In the genomic region with DNA sequence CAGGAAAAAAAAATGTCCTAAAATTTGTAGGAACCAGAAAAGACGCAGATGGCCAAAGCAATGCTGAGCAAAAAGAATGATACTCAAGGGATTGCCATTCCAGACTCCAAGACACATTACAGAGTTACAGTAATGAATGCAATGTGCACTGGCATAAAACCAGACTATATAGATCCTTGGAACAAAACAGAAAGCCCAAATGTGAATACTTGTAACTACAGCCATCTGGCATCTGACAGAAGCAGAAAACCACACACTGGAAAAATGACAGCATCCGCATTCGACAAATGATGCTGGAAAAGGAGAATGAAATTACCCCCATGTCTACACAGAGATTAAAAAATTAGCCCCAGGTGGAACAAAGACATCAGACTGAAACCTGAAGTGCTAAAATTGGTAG, we compare ENCODE assay signal across 19 mouse cellular contexts. TPM values are rescaled to one million over a fixed set of nuclear protein-coding genes. Genes with fewer than 3 reads are reported as not detected.
A peak's percentile ranks its signal among the peaks of the same experiment; 100 is the strongest.
DNase-seq lines count a peak whose midpoint lies in the region; ATAC-seq and TF ChIP-seq lines count a peak whose summit lies in the region.
"Had no signal": no experiment of that assay in that cellular context is flagged by ENCODE, and none has a peak within 500 bp of the region (broad histone marks: within the 10 kb centered on the region; RNA-seq: fewer than 3 reads in every experiment).

No protein-coding gene starts in this region.

- 40% methylated on average over 3 of the region's 3 CpGs for WGBS in limb, embryonic 14.5 days

- H3K9me3 ChIP-seq in limb, embryonic 14.5 days (ENCODE audit: control insufficient read depth, low read length) = no peaks in the 10 kb centered on the region
- H3K9me3 ChIP-seq: embryonic facial prominence, embryonic 12.5 days; heart, embryonic 15.5 days; lung, embryonic 15.5 days had no signal

- H3K9ac ChIP-seq in limb, embryonic 14.5 days (ENCODE audit: low read depth, low read length, severe bottlenecking) = no peak overlapping the region
- H3K9ac ChIP-seq: embryonic facial prominence, embryonic 12.5 days; heart, embryonic 15.5 days; lung, embryonic 15.5 days had no signal

- H3K4me2 ChIP-seq in limb, embryonic 14.5 days (replicated peaks; ENCODE audit: low read depth, low read length, severe bottlenecking) = no peak overlapping the region; the same call in 1 of the 2 replicates
- H3K4me2 ChIP-seq: embryonic facial prominence, embryonic 12.5 days; heart, embryonic 15.5 days; liver, embryonic 11.5 days; lung, embryonic 15.5 days had no signal

- no peak overlapping the region for H3K4me3 ChIP-seq in limb, embryonic 14.5 days (replicated peaks; ENCODE audit: low read length)
- H3K4me3 ChIP-seq: embryonic facial prominence, embryonic 12.5 days; heart, embryonic 15.5 days; lung, embryonic 15.5 days had no signal

- H3K27me3 ChIP-seq in limb, embryonic 14.5 days (ENCODE audit: control insufficient read depth, insufficient read depth, low read length) = no peaks in the 10 kb centered on the region
- H3K27me3 ChIP-seq: embryonic facial prominence, embryonic 12.5 days; heart, embryonic 15.5 days; lung, embryonic 15.5 days had no signal

- H3K4me1 ChIP-seq in limb, embryonic 14.5 days (ENCODE audit: control insufficient read depth, insufficient read depth, low read length) = peaks cover 18% of the 10 kb centered on the region
- H3K4me1 ChIP-seq: embryonic facial prominence, embryonic 12.5 days; heart, embryonic 15.5 days had no signal

- peak overlapping the region; percentile 58; the same call in 1 of the 2 replicates for H3K27ac ChIP-seq in limb, embryonic 14.5 days (replicated peaks; ENCODE audit: low read depth, low read length)
- H3K27ac ChIP-seq: embryonic facial prominence, embryonic 12.5 days; heart, embryonic 15.5 days; lung, embryonic 15.5 days had no signal

- TF ChIP-seq POLR2A in limb, embryonic 14.5 days (IDR thresholded peaks at IDR 0.05; ENCODE audit: borderline replicate concordance, extremely low read depth, insufficient read depth, insufficient read length) = no peak

- peak; percentile 63 for DNase-seq in cerebellum, adult 9-10 months
- no peak for DNase-seq in cerebellum, adult 8-10 months
- DNase-seq in layer of hippocampus, adult 18-20 months (ENCODE audit: low spot score in 2 of 2) = peak; percentile 25 to 66
- DNase-seq in layer of hippocampus, postnatal 25 days (ENCODE audit: extremely low spot score in 1 of 2, low spot score in 1 of 2) = no peak
- peak; percentile 75 for DNase-seq in brain, adult 2 months (ENCODE audit: low read depth, low spot score)
- DNase-seq in limb, embryonic 14.5 days (ENCODE audit: low spot score) = peak; percentile 80
- no peak for DNase-seq in Muller cell, postnatal 12 days (ENCODE audit: inconsistent ontology term)
- no peak for DNase-seq in spleen, adult 18-20 months
- DNase-seq: adrenal gland, adult 2 months; cerebellum, postnatal 36 days; kidney, postnatal 10 days; thymus, postnatal 14 days had no signal

- H3K36me3 ChIP-seq in limb, embryonic 14.5 days (ENCODE audit: control insufficient read depth, insufficient read depth, low read length) = no peaks in the 10 kb centered on the region
- H3K36me3 ChIP-seq: embryonic facial prominence, embryonic 12.5 days; heart, embryonic 15.5 days; lung, embryonic 15.5 days had no signal

- peak; percentile 53 for ATAC-seq in limb, embryonic 14.5 days (ENCODE audit: low FRiP score, low read depth)

RNA-seq across cellular contexts. Expression of gene Usp22, which starts 5.5 kb away (rescaled TPM):
- total RNA-seq in layer of hippocampus, adult 18-20 months (2021) = 100 to 1,000 TPM; 207 to 209 TPM
- 100 to 1,000 TPM; 218 to 235 TPM for total RNA-seq in layer of hippocampus, postnatal 25 days (2021)
- polyA plus RNA-seq in limb, embryonic 14.5 days (2012; rRNA removed) = 123 and 146 TPM in 2 replicates
- 174 and 201 TPM in 2 replicates for polyA plus RNA-seq in limb, embryonic 14.5 days (2014; fragmentation: Nextera tagmentation; extraction: Ambion mirVana)

RNA-seq across cellular contexts. Expression of gene Aldh3a1, which starts 27.0 kb away (rescaled TPM):
- total RNA-seq in layer of hippocampus, adult 18-20 months (2021) = under 1 TPM; 0.54 to 0.68 TPM
- 1 to 10 TPM in 1 of 2 experiments, under 1 TPM in 1; 0.56 to 1.2 TPM for total RNA-seq in layer of hippocampus, postnatal 25 days (2021)
- polyA plus RNA-seq in limb, embryonic 14.5 days (2012; rRNA removed) = 0.47 and 0.55 TPM in 2 replicates
- polyA plus RNA-seq in limb, embryonic 14.5 days (2014; fragmentation: Nextera tagmentation; extraction: Ambion mirVana) = 0.47 and 0.70 TPM in 2 replicates
- total RNA-seq: granulocyte monocyte progenitor cell, adult 5-6 weeks; megakaryocyte, adult 5-6 weeks had no signal
- polyA plus RNA-seq: liver, embryonic 11.5 days; stomach, embryonic 14.5 days had no signal

RNA-seq across cellular contexts. Expression of gene Tnfrsf13b, which starts 53.8 kb away (rescaled TPM):
- under 1 TPM; 0.67 to 0.79 TPM for total RNA-seq in layer of hippocampus, adult 18-20 months (2021)
- 1 to 10 TPM; 1.6 to 1.7 TPM for total RNA-seq in layer of hippocampus, postnatal 25 days (2021)
- 3.8 and 5.1 TPM in 2 replicates for polyA plus RNA-seq in limb, embryonic 14.5 days (2012; rRNA removed)
- 2.2 and 3.6 TPM in 2 replicates for polyA plus RNA-seq in limb, embryonic 14.5 days (2014; fragmentation: Nextera tagmentation; extraction: Ambion mirVana)

Comparison
In these comparisons a context has a peak if more than half of its experiments do, and no peak if none do; other contexts are left out.
1. DNase-seq: peak in cerebellum, adult 9-10 months (single experiment), layer of hippocampus, adult 18-20 months (2 of 2), brain, adult 2 months (single experiment) and limb, embryonic 14.5 days (single experiment); none in cerebellum, adult 8-10 months (single experiment), layer of hippocampus, postnatal 25 days (0 of 2), Muller cell, postnatal 12 days (single experiment) and spleen, adult 18-20 months (0 of 2).